8 mouse cellular contexts compared by ENCODE assay signal in genomic region chr2:122298096-122298499, GRCm38 (mm10). TPM values are rescaled to one million over a fixed set of nuclear protein-coding genes. Genes with fewer than 3 reads are reported as not detected.
DNase-seq lines count a peak whose midpoint lies in the region; ATAC-seq and TF ChIP-seq lines count a peak whose summit lies in the region.

Duox2 (minus strand) TSS chr2:122298449.

- WGBS in cerebellum, adult 2 months: 3% methylated on average over 13 of the region's 13 CpGs
- WGBS in liver, embryonic 13.5 days (ENCODE audit: insufficient replicate concordance): 4% methylated on average over 13 of the region's 13 CpGs
- WGBS in stomach, embryonic 16.5 days: 4% methylated on average over 13 of the region's 13 CpGs

- peak within 1 kb of the TSS; percentile 34 for H3K4me3 ChIP-seq in cerebellum, adult 2 months (replicated peaks; ENCODE audit: insufficient read depth, low read depth, low read length)
- H3K4me3 ChIP-seq in liver, embryonic 13.5 days (replicated peaks): peak within 1 kb of the TSS; percentile 32
- H3K4me3 ChIP-seq in stomach, embryonic 16.5 days (replicated peaks; ENCODE audit: low read length): peak within 1 kb of the TSS; percentile 41

- ATAC-seq in liver, embryonic 13.5 days (ENCODE audit: low read depth): no peak
- no peak for ATAC-seq in stomach, embryonic 16.5 days (ENCODE audit: insufficient read depth, low FRiP score)
- no peak for ATAC-seq in granulocyte monocyte progenitor cell, adult 5-6 weeks (replicated peaks; ENCODE audit: poor library complexity, severe bottlenecking)

- no peaks in the 10 kb centered on the region for H3K36me3 ChIP-seq in liver, embryonic 13.5 days
- H3K36me3 ChIP-seq in stomach, embryonic 16.5 days (ENCODE audit: control insufficient read depth, insufficient read depth, low read length): no peaks in the 10 kb centered on the region

- peaks cover 17% of the 10 kb centered on the region for H3K4me1 ChIP-seq in cerebellum, adult 2 months (ENCODE audit: control insufficient read depth, insufficient read depth, low read length)
- H3K4me1 ChIP-seq in liver, embryonic 13.5 days (replicated peaks): peaks cover 15% of the 10 kb centered on the region; the same call in 1 of the 2 replicates
- peaks cover 12% of the 10 kb centered on the region for H3K4me1 ChIP-seq in stomach, embryonic 16.5 days (ENCODE audit: control insufficient read depth, insufficient read depth, low read length)

- H3K27ac ChIP-seq in cerebellum, adult 2 months (ENCODE audit: insufficient read depth, low read length): no peak within 1 kb of the TSS
- H3K27ac ChIP-seq in liver, embryonic 13.5 days: no peak within 1 kb of the TSS
- H3K27ac ChIP-seq in stomach, embryonic 16.5 days (ENCODE audit: low read length): no peak within 1 kb of the TSS

- H3K27me3 ChIP-seq in cerebellum, adult 2 months (ENCODE audit: control insufficient read depth, insufficient read depth, low read length): no peaks in the 10 kb centered on the region; the same call in 1 of the 2 replicates
- H3K27me3 ChIP-seq in liver, embryonic 13.5 days: peaks cover 100% of the 10 kb centered on the region
- peaks cover 76% of the 10 kb centered on the region for H3K27me3 ChIP-seq in stomach, embryonic 16.5 days (ENCODE audit: control insufficient read depth, insufficient read depth, low read length)

- H3K9ac ChIP-seq in liver, embryonic 13.5 days: no peak within 1 kb of the TSS
- no peak within 1 kb of the TSS for H3K9ac ChIP-seq in stomach, embryonic 16.5 days (ENCODE audit: low read length)

- DNase-seq in cerebellum, adult 2 months: no peak
- no peak for DNase-seq in cerebellum, postnatal 25 days
- DNase-seq in retina, postnatal 1 day: peak; percentile 24
- DNase-seq in retina, embryonic 14.5 days (ENCODE audit: low spot score): no peak
- no peak for DNase-seq in liver, embryonic 13.5 days
- no peak for DNase-seq in layer of hippocampus, postnatal 10 days (ENCODE audit: low spot score in 2 of 2)

- H3K9me3 ChIP-seq in liver, embryonic 13.5 days (replicated peaks): no peaks in the 10 kb centered on the region
- H3K9me3 ChIP-seq in stomach, embryonic 16.5 days (replicated peaks; ENCODE audit: control insufficient read depth, low read length): no peaks in the 10 kb centered on the region

- TF ChIP-seq POLR2A in cerebellum, adult 2 months (IDR thresholded peaks at IDR 0.05; ENCODE audit: borderline replicate concordance, insufficient read depth, low read length): no peak

- TF ChIP-seq CTCF in cerebellum, adult 2 months (IDR thresholded peaks at IDR 0.05; ENCODE audit: borderline replicate concordance, insufficient read depth, low read depth, low read length): no peak

- peak within 1 kb of the TSS; percentile 42 for H3K4me2 ChIP-seq in liver, embryonic 13.5 days
- H3K4me2 ChIP-seq in stomach, embryonic 16.5 days (ENCODE audit: low read depth, low read length): peak within 1 kb of the TSS; percentile 64

RNA-seq across cellular contexts. Expression of gene Duox2, which starts in this region (rescaled TPM):
- polyA plus RNA-seq in cerebellum, adult 2 months (2012; rRNA removed): 0.03 and 0.11 TPM in 2 replicates
- polyA plus RNA-seq in liver, embryonic 13.5 days (2015; fragmentation: Nextera tagmentation; extraction: Ambion mirVana): not detected in 2 replicates
- 1.6 and 2.6 TPM in 2 replicates for polyA plus RNA-seq in stomach, embryonic 16.5 days (2015; fragmentation: Nextera tagmentation; extraction: Ambion mirVana)
- not detected in 2 replicates for total RNA-seq in granulocyte monocyte progenitor cell, adult 5-6 weeks (2014; fragmentation: Nextera tagmentation)
- total RNA-seq in granulocyte monocyte progenitor cell, adult 5-6 weeks (2017): not detected in 2 replicates
- under 1 TPM; 0.05 to 0.11 TPM for total RNA-seq in layer of hippocampus, postnatal 10 days (2021)
